Mouse (Mus musculus) heart, postnatal 10 days (tissue): ENCODE results near the gene Znhit1. TPM values are rescaled to one million over a fixed set of nuclear protein-coding genes. Genes with fewer than 3 reads are reported as not detected.
A peak's percentile ranks its signal among the peaks of the same experiment; 100 is the strongest.

Experiments used
- DNase-seq, 2 experiments: peaks; one replicate each; pipeline ENCODE4 v3.0.0; 2021
- intact Hi-C: fragments of 180-260 bp; cut with DNase I; formaldehyde crosslinking; loops from one replicate; pipeline ENCODE4 v1.15.1; 2025
- total RNA-seq, 2 experiments: library from RNA; stranded (reverse); gene quantifications; 2 replicates each; pipeline ENCODE4 v1.2.3; 2021

Gene Znhit1
- total RNA-seq, 2 experiments from 2014 or later: 51.6 to 53.4 TPM

DNA sequence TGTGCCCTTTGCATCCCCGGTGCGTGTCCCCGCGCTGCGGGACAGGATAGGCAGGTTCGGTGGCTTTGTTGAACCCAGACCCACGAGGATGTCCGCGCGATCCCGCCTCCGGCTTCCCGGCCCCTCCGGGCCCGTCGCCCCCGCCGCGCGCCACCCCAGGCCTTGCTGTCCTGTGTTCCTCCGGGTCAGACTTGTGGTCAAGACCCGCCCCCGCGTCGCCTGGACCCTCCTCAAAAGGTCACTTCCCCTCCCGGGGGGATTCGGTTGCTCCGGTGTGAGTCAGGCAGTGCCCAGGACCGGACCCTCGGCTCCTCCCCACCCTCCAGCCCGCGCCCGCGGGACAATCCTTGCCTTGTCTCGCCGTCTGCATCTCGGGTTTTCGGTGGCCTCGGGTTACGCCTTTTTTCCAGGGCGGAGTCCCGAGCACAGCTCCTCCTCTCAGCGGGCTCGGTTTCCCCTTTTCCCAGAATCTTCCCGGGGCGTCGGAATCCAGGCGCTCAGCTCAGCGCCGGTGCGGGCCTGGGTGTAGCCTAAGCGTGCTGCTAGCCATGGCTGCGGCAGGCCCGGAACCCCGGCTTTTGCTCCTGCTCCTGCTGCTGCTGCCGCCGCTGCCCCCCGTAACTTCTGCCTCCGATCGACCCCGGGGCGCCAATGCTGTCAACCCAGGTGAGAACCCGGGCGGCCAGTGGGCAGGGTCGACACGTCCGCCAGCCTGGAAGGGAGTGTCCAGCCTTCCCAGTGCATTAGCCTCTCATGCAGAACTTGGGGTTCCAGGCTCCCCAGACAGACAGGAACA lies 485 bp downstream of the Znhit1 start:
- intact Hi-C loops: no loop called here
- DNase-seq: peak; percentile 84 to 89

DNA sequence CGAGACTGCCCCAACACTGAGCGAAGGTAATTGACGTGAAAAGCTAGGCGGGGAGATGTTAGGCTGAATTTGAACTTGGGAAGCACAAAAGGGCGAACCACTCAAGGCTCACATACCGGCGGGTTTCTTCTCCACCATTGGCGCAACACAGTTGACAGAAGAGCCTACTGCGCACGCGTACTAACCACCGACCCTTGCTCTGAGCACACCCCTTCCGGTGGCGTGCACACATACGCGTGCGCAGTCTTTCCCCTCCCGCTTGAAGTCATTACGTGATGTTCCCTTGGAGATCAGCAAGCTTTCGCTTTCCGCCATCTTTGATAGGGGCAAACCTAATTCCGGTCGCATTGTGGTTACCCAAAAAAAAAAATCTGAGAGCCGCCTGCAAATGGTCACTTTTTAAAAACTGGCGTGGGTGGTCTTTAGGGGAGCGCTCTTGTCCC lies 1.1 kb downstream of the Znhit1 start, which contains the start of gene Plod3:
Plod3 (plus strand) TSS at position 325 of the 443 bp plus-strand sequence.
- intact Hi-C loops: no loop called here
- DNase-seq: peak; percentile 96 to 98

DNA sequence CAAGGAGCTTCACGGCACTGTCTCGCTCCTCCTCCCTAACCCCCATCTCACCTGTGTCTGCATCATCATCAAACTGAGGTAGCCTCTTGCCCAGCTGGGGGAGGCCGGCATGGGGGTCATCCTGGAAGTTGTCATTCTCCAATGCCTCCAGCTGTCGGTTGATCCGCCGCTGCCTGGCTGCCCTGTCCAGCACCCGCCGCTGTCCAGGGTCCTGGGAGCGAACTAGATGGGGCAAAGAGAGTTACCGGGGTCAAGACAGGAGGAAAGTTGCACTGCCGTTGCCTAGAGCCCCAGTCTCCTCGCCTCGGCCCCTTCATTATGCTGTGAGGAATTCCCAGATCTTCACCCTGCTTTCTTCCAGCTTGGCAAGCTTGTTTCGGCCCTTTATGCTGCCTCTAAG lies 3.0 kb downstream of the Znhit1 start:
- no peak for DNase-seq
- intact Hi-C loops: no loop called here

DNA sequence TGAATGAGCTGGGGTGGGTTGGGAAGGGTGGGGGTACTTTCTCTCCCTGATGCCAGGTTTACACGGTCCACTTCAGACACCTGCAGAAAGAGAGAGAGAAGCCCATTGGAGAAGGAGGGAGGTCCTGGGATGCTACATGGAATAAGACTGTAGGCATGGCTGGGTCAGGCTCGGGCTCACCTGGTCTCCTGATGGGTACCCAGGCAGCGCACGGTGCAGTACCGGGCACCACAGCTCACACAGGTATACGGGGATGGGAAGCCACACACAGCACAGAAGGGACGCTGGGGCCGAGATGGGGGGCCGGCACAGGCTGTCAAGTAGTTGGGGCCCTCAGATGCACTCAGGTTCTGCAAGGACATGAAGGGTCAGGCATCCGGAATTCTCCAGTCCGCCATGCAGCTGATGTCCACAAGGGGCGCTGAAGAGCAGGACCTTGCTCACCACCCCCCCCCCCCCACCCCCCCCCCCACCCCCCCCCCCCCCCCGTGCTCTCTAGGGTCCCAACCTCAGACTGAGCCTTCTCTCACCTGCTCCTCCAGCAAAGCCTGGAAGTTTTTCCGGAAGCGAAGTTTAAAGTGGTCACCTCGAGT lies 5.4 kb downstream of the Znhit1 start:
- DNase-seq: peak in 1 of 2 experiments; percentile 76
- intact Hi-C loops: no loop called here

DNA sequence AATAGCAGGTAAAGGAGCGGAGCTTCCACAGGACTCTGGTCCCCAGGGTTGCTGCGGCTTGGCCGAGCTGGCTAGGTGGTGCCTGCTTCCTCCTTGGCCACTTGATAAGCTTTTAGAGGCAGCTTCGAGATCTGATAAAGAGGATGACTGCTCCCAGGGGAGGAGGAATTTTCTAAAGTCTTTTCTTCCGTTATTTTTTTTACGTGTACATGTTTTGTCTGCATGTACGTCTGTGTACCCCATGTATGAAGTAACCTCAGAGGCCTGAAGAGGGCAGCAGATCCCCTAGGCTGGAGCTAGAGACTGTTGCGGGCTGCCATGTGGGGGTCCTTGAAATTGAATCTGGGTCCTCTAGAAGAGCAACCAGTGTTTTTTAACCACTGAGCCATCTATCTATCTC lies 6.8 kb downstream of the Znhit1 start:
- no peak for DNase-seq
- intact Hi-C loops: no loop called here

DNA sequence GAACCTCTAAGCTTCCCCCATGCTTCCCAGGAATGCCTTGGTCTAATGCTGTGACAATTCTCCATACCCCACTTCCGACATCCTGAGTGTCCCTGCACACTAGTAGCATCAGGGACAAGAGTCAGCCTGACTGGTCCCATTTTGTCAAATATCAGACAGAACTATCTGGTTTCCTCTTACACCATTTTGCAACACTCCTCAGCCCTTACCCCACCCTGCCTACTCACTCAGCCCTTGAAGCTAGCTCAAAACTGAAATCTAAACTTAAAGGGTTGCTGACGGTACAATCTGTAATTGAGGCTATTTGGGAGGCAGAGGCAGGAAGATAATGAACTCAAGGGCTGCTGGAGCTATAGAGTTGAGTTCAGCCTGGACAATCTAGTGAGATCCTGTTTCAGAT lies 8.1 kb downstream of the Znhit1 start:
- intact Hi-C loops: no loop called here
- no peak for DNase-seq

DNA sequence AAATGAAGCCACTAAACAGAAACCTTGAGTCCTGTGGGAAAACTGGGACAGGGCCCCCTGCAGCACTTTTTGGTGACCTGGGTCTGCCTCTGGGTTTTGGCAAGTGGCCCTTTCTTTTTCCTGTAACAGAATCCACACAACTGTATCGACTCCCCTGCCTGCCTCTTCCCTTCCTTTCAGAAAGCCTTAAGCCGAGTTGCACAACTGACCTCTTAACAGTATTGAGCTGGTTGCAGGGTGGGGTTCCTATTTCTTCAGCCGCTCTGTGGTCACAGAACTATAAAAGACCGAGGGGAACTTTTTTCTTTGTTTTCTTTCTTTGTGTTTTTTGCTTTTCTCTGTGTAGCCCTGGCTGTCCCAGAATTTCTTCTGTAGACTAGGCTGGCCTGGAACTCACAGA lies 10.1 kb downstream of the Znhit1 start:
- intact Hi-C loops: no loop called here

DNA sequence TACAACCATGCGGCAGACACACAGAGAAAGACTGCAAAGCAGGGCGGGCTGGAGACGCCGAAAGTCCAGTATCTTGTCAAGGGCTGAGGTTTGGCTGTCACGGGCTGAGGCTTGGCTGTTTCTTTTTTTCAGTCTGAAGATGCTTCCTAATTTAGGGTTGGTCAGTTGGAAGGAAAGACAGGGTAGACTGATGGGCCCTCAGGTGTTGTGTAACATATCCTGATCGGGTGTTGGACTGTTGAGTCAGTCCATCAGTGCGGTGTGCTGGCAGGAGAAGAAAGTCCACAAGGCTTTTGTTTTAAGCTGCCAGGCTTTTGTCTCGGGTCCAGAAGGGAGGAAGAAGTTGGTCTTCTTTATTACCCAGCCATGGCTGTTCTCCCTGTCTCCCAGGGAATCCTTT lies 14.2 kb downstream of the Znhit1 start:
- no peak for DNase-seq
- intact Hi-C loops: loop anchor here (5.0 kb wide), 1 partner anchor 181 kb away; no protein-coding TSS in a partner anchor

More for the DNA sequence above, 10.1 kb downstream of the Znhit1 start:
- DNase-seq: no peak

DNA sequence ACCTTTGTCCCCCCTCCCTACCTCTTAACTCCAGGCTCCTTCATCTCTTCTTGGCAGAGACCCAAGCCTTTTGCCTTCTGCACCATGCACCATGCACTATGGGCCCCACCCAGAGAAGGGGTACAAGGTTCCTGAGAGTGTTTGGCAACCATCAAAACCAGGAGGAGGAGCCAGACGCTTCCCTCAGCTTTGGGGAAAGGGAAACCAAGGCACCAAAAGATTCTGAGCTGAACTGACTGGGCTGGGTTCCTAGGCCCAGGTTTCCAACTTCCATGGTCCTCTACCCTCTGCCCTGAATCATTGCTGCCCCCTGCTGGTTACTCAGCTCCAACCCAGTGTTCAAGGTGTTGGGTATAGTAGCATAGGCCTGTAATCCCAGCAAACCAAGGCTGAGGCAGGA lies 17.1 kb downstream of the Znhit1 start:
- intact Hi-C loops: loop anchor here (1.0 to 5.0 kb wide), 2 partner anchors 41 to 178 kb away; no protein-coding TSS in a partner anchor

DNA sequence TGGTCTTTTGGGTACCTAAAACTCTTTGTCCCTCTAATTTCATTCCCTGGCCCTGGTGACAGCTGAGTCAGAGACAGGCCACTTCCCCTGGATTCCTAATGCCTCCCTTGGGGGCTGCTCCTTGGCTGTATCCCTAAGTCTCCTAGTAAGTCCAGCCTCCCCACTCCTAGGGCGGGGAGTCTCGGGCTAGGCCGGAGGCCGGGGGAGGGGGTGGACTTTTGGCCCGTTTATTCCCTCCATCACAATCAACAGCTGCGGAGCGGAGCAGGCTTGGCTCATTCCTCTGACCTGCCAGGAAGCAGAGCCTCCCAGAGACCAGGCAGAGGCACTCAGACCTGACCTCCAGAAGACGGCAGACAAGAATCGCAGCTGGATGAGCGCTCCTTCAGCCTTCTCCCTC lies 20.2 kb downstream of the Znhit1 start:
- intact Hi-C loops: no loop called here
- peak; percentile 87 to 88 for DNase-seq

More for the DNA sequence above, 17.1 kb downstream of the Znhit1 start:
- DNase-seq: peak; percentile 73 to 83

DNA sequence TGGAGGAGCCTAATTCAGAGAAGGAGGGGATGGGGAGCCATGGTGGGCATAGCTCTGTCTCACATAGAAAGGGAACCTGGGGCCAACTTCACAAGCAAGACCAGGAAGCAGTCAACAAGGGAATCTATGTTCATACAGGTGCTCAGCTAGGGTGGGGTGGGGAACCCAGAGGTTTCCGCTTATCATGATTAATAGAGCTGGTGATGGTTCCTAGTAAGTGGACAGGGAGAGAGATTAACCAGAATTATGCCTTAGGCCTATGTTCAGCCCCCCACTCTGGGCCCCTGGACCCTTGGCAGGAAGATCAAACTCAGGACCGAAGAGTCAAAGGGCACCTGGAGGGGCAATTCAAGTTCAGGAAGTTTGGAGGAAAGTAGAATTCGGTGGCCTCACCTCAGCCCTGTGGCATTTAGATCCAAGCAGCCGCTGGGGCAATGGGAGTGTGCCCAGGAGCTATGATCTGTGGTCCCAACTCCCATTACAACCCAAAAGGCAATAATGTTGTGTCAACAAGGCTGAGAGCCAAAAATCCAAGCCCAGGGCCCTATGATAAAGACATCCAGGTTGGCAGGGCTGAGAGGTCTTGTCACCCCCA lies 20.9 kb downstream of the Znhit1 start:
- DNase-seq: peak in 1 of 2 experiments; percentile 23
- intact Hi-C loops: no loop called here

DNA sequence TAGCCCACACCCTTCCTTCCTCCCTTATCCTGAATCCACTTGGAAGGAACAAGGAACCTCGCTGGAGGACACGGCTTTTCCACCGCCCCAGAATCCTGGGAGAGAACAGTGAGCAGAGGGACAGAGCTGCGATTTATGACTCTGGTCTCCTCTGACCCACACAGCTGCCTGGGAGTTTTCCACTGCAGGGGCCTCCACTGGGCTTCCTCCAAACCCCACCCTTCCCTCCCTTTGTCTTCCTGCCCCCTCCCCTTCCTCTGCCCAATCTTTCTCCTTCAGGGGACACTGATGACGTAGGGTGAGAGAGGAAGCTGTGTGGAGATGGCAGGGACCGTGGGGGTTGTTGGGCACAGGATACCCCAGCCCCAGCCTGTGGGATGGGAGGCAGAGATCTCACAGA lies 21.5 kb downstream of the Znhit1 start, which contains the start of gene Cldn15:
Cldn15 (plus strand) TSS at position 286 of the 400 bp plus-strand sequence.
- intact Hi-C loops: no loop called here
- DNase-seq: peak in 1 of 2 experiments; percentile 54

DNA sequence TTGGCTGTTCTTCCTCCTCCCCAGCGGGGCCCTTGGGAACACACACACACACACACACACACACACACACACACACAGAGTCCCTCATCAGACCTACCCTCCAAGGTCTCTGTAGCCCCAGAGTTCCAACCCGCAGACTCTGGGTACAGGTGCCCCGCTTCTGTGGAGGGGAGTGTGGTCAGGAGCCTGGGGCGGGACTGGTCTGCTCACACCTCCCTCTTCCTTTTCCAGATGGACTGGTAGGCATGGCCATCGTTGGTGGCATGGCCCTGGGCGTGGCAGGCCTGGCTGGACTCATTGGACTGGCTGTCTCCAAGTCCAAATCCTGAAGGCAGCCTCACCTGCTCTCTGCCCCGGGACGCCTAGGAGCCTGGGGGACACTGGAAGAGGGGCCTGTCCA lies 22.1 kb downstream of the Znhit1 start:
- intact Hi-C loops: no loop called here
- no peak for DNase-seq

DNA sequence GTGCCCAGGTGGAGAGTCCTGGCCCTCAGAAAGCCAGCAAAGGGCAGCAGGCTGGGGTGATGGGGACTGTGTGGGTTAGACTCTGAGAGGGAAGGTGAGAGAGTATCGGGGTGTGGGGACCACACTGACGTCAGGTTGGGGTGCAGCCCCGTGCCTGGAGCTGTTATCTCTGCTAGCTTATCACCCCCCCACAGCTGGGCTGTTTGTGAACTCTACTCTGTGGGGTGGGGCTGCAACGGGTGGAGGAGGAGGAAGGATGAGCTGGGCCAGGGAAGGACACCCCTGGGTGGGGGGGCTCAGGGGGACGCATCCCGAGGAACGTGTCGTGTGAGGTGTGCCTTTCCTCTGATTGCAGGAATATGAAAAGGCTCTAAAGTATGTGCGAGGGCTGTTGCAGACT lies 22.6 kb downstream of the Znhit1 start:
- intact Hi-C loops: no loop called here
- DNase-seq: no peak

DNA sequence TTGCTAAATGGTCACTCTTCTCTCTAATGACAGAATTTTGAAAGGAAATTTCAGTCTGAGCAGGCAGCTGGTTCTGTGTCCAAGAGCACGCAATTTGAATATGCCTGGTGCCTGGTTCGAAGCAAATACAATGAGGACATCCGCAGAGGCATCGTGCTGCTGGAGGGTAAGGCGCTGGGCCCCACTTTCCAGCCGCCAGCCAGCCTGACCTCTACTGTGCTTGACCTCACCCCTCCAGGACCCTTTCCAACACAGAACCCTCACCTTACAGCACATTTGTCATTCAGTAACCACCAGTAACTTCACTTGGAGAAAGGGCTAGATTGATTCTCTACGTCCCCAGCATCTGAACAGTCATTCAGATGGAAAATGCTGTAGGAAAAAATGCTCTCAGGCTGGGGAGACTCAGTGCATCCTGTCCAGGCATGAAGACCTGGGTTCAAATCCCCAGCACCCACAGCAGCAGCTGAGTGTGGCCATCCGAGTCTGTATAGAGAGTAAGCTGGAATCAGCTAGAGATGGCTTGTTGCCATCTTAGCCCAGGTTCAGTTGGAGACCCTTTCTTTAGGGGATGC lies 24.8 kb downstream of the Znhit1 start:
- DNase-seq: no peak
- intact Hi-C loops: no loop called here

DNA sequence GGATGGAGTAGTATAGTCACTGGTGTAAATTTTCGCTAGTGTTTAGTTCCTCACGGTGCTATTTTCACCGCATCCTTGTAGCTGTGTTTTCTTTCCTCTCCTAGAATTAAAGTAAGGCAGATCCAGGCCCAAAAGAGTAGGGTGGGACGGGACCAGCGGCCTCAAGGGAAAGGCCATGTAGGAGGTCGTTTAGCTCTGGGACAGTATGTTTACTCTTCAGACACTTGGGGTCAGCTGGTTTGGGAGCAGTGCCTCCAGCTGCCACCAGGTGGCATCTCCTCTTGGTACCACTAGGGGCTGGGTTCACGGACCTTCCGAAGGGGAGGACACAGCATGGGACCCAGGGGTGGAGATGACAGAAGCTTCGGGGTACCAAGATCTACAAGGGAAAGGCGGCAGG lies 25.3 kb downstream of the Znhit1 start:
- DNase-seq: peak; percentile 84 to 91
- intact Hi-C loops: no loop called here

DNA sequence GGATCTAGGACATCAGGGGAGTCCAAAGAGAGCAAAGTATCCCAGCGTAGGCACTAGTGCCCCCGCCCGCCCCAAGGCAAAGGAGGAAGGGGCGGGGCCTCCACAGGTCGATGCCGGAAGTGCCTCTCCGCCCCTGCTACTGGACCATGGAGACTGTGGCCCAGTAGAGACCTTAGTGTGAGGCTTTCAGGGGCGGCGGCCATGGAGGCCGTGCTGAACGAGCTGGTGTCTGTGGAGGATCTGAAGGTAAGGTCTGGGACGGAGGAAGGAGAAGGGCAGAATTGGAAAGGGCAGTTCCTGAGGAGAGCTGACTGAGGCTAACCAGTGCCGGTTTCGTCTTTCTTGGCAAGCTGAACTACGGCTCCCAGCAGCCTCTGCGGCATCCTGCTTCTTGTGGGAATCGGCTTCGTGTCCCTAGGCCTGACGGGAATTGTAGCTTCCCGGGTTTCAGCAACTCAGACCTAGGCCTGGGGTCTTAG lies 25.8 kb downstream of the Znhit1 start:
- intact Hi-C loops: no loop called here
- peak; percentile 94 to 95 for DNase-seq

DNA sequence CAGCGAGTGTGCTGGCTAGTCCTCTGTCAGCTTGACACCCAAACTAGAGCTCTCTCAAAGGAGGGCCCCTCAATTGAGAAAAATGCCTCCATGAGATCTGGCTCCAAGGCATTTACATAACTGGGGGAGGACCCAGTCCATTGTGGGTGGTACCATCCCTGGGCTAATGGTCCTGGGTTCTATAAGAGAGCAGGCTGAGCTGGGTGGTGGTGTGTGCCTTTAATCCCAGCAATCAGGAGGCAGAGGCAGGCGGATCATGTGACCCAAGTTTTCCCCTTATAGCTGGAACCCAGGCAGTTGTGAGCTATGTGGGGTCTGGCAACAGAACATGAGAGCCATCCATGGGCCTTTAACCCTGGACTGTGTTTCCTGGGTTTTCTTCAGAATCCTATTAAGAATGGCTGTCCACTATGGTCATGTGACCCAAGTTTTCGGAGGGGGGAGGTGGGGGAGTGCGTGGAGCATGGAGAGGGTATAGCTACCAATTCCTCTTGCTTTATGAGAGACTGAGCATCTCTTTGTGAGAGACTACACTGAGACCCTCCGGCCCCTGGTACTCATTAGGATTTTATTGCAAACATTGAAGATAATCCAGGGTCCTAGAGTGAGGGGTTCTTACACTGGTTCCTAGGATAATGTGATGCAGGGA lies 26.4 kb downstream of the Znhit1 start:
- DNase-seq: no peak

DNA sequence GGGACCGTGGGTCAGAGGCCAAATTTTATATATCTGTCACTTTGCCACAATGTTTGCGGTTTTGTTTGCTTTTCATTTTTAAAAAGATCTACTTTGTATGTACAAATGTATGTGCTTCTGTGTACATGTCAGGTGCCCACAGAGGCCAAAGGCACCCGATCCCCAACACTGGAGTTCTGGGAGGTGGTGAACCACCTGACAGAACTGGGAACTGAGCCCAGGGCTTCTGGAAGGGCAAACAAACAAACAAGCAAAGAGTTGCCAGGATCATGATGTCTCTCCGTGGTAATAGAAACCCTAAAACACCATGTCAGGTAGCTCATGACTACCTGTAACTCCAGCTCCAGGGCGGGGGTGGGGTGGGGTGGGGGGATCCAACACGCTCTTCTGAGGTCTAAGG lies 27.8 kb downstream of the Znhit1 start:
- no peak for DNase-seq
- intact Hi-C loops: no loop called here

More for the DNA sequence above, 26.4 kb downstream of the Znhit1 start:
- intact Hi-C loops: no loop called here

DNA sequence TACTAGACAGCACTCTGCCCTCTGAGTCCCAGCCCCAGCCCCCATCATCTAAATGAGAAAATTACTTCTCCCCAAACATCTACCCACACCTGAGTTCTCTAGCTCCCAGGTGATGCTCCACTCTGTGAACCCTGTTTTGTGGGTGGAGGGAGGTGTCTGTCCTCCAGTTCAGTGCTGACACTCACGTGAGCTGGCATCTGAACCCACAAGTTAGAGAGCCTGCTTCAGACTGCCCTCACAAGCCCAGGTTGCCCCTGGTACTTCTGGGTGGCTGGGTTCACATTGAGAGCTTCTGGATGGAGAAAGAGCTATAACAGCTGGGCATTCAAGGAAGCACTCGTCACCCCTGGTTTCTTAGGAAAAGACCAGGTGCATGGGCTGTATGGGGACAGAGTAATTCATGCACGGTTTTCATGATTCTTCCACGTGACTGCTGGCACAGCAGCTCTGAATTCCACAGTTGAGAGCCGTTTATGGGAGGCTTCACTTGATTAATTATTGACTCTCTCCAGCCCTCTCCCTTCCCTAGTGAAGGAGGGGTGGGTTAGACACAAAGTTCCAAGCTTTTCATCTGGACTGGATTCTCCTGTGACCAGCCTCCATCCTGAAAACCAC lies 28.7 kb downstream of the Znhit1 start:
- DNase-seq: no peak
- intact Hi-C loops: no loop called here
